ENCODE assay signal across 8 mouse cellular contexts in the genomic region with DNA sequence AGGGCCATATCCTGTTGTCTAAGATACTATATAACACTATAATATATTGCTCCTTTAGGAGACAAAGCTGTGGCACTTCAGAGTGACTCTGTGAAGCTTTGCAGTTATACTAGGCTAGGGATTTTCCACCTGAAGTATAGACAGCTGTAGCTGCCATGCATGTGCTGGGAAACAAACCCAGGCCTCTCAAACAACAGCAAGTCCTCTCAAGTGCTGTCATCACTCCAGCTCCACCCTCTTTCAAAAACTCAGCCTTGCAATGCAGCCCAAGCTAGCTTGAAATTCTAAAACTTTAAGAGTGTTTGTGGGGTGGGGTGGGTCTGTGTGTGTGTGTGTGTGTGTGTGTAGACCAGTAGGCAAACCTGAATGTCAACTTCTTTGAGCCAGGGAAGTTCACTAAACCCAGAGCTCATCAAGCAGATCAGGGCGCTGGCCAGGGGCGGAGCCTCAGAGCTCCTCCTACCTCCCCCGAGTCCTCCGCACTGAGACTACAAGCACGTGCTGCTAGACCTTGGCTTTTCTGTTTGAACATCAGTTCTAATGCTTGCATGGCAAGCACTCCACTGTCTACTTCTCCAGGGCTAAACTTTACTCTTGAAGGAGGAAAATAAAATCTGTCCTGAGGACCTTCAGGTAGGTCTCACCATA. TPM values are rescaled to one million over a fixed set of nuclear protein-coding genes. Genes with fewer than 3 reads are reported as not detected.
DNase-seq lines count a peak whose midpoint lies in the region; ATAC-seq lines count a peak whose summit lies in the region.

No protein-coding gene starts in this region.

- peaks cover 7% of the 10 kb centered on the region for H3K4me1 ChIP-seq in embryonic facial prominence, embryonic 10.5 days
- H3K4me1 ChIP-seq in kidney, embryonic 16.5 days (ENCODE audit: insufficient read depth, low read length), result 0 out of 2 replicates have a peak, but pooled peaks cover 4% of the 10 kb centered on the region

- H3K9ac ChIP-seq in kidney, embryonic 16.5 days (replicated peaks; ENCODE audit: low read length), result no peak overlapping the region

- peak; percentile 21 to 40 for DNase-seq in adrenal gland, adult (ENCODE audit: inconsistent age in 2 of 2, low spot score in 1 of 2)
- no peak for DNase-seq in adrenal gland, adult 8-10 months
- DNase-seq in embryonic facial prominence, embryonic 10.5 days (ENCODE audit: low spot score), result peak; percentile 35
- DNase-seq in lung, postnatal 10 days, result peak; percentile 36
- peak; percentile 63 for DNase-seq in thymus, postnatal 4 days
- DNase-seq in gastrocnemius, adult 18-20 months (ENCODE audit: low spot score), result no peak
- no peak for DNase-seq in ovary, postnatal 10 days (ENCODE audit: low spot score)

- no peaks in the 10 kb centered on the region for H3K9me3 ChIP-seq in embryonic facial prominence, embryonic 10.5 days
- H3K9me3 ChIP-seq in kidney, embryonic 16.5 days (ENCODE audit: low read length), result no peaks in the 10 kb centered on the region

- peaks cover 19% of the 10 kb centered on the region for H3K27me3 ChIP-seq in embryonic facial prominence, embryonic 10.5 days (replicated peaks; ENCODE audit: low read depth, poor library complexity, severe bottlenecking)
- H3K27me3 ChIP-seq in kidney, embryonic 16.5 days (ENCODE audit: insufficient read depth, low read length), result no peaks in the 10 kb centered on the region

- H3K4me3 ChIP-seq in embryonic facial prominence, embryonic 10.5 days, result no peak overlapping the region
- no peak overlapping the region for H3K4me3 ChIP-seq in kidney, embryonic 16.5 days (ENCODE audit: low read length)

- no peaks in the 10 kb centered on the region for H3K36me3 ChIP-seq in embryonic facial prominence, embryonic 10.5 days (replicated peaks)
- no peaks in the 10 kb centered on the region for H3K36me3 ChIP-seq in kidney, embryonic 16.5 days (ENCODE audit: insufficient read depth, low read length)

- 0 out of 2 replicates have a peak overlapping the region, but pooled peaks have one; percentile 8 for H3K4me2 ChIP-seq in kidney, embryonic 16.5 days (replicated peaks; ENCODE audit: low read depth, low read length)

- peak; percentile 83 for ATAC-seq in kidney, embryonic 16.5 days (ENCODE audit: low FRiP score, low TSS enrichment)

- WGBS in embryonic facial prominence, embryonic 10.5 days, result 9% methylated on average over 5 of the region's 5 CpGs
- 8% methylated on average over 5 of the region's 5 CpGs for WGBS in kidney, embryonic 16.5 days

- H3K27ac ChIP-seq in embryonic facial prominence, embryonic 10.5 days (replicated peaks), result no peak overlapping the region
- H3K27ac ChIP-seq in kidney, embryonic 16.5 days (ENCODE audit: low read length), result no peak overlapping the region

RNA-seq across cellular contexts. Expression of a gene that starts 5.5 kb away (rescaled TPM):
- total RNA-seq in adrenal gland, adult 8-10 months (2022), result not detected
- polyA plus RNA-seq in embryonic facial prominence, embryonic 10.5 days (2016; fragmentation: Nextera tagmentation; extraction: Ambion mirVana), result 0.19 and 0.34 TPM in 2 replicates
- polyA plus RNA-seq in kidney, embryonic 16.5 days (2015; fragmentation: Nextera tagmentation; extraction: Ambion mirVana), result 0.06 TPM in 1 of 2 replicates, not detected in the other
- not detected for total RNA-seq in gastrocnemius, adult 18-20 months (2021)

RNA-seq across cellular contexts. Expression of a gene that starts 56.4 kb away (rescaled TPM):
- under 1 TPM; 0.07 to 0.62 (median 0.16) TPM for total RNA-seq in adrenal gland, adult 8-10 months (2022)
- 0.15 TPM in 2 replicates for polyA plus RNA-seq in embryonic facial prominence, embryonic 10.5 days (2016; fragmentation: Nextera tagmentation; extraction: Ambion mirVana)
- 0.07 and 0.09 TPM in 2 replicates for polyA plus RNA-seq in kidney, embryonic 16.5 days (2015; fragmentation: Nextera tagmentation; extraction: Ambion mirVana)
- total RNA-seq in gastrocnemius, adult 18-20 months (2021), result under 1 TPM in 1 of 2 experiments, not detected in 1; 0.09 TPM

Comparison
In these comparisons a context has a peak if more than half of its experiments do, and no peak if none do; other contexts are left out.
1. DNase-seq: peak in adrenal gland, adult (2 of 2), embryonic facial prominence, embryonic 10.5 days (single experiment), lung, postnatal 10 days (single experiment) and thymus, postnatal 4 days (single experiment); none in adrenal gland, adult 8-10 months (single experiment), gastrocnemius, adult 18-20 months (single experiment) and ovary, postnatal 10 days (single experiment).